Comparison of ENCODE assay signal across 19 mouse cellular contexts in the genomic region with DNA sequence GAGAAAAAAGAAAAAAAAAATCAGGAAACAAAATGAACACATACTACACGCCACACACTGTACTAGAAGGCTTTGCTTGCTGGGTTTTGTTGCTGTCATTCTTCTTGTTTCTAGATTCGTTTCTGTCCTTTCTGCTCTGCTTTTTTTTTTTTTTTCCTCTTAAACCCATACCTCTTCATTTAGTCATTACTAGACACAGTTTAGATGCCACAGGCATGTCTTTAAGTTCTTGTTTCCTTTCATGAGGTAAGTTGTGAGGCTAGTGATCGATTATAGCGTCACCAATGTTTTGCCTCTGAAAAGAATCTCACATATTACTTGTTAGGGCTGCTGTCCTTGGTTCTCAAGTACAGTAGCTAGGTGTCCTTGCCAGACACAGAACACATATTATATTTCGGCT.
"Had no signal": no experiment of that assay in that cellular context is flagged by ENCODE, and none has a peak within 500 bp of the region (broad histone marks: within the 10 kb centered on the region; RNA-seq: fewer than 3 reads in every experiment).

No protein-coding gene starts in this region.

- H3K9me3 ChIP-seq: kidney, embryonic 15.5 days; limb, embryonic 12.5 days; limb, embryonic 15.5 days; midbrain, embryonic 12.5 days; midbrain, embryonic 15.5 days; neural tube, embryonic 13.5 days had no signal

- H3K4me1 ChIP-seq: limb, embryonic 15.5 days; midbrain, embryonic 15.5 days had no signal

- H3K27me3 ChIP-seq: kidney, embryonic 15.5 days; limb, embryonic 12.5 days; limb, embryonic 15.5 days; midbrain, embryonic 12.5 days; midbrain, embryonic 15.5 days; neural tube, embryonic 13.5 days had no signal

- H3K27ac ChIP-seq: kidney, embryonic 15.5 days; limb, embryonic 12.5 days; limb, embryonic 15.5 days; liver, embryonic 14.5 days; midbrain, embryonic 12.5 days; midbrain, embryonic 15.5 days; neural tube, embryonic 13.5 days had no signal

- ATAC-seq: liver, postnatal 0 days; lung, postnatal 0 days; midbrain, embryonic 15.5 days had no signal

- DNase-seq: kidney, adult 8-10 months; kidney, postnatal 10 days; kidney, postnatal 36 days; layer of hippocampus, adult 9-11 months; left cerebral cortex, postnatal 4 days; liver, postnatal 0 days; lung, embryonic 14.5 days; retina, postnatal 1 day; right cerebral cortex, postnatal 25 days; thymus, adult 18-20 months; thymus, postnatal 36 days had no signal

- H3K4me3 ChIP-seq: kidney, embryonic 15.5 days; limb, embryonic 12.5 days; limb, embryonic 15.5 days; midbrain, embryonic 12.5 days; midbrain, embryonic 15.5 days; neural tube, embryonic 13.5 days had no signal

- H3K9ac ChIP-seq: kidney, embryonic 15.5 days; limb, embryonic 12.5 days; limb, embryonic 15.5 days; liver, embryonic 14.5 days; liver, postnatal 0 days; lung, embryonic 14.5 days; midbrain, embryonic 12.5 days; midbrain, embryonic 15.5 days; neural tube, embryonic 13.5 days had no signal

- H3K36me3 ChIP-seq: kidney, embryonic 15.5 days; limb, embryonic 12.5 days; limb, embryonic 15.5 days; midbrain, embryonic 12.5 days; midbrain, embryonic 15.5 days; neural tube, embryonic 13.5 days had no signal
